Mouse (Mus musculus) layer of hippocampus, postnatal 14 days (tissue): Measurements from ENCODE around the gene Abcg2. TPM values are rescaled to one million over a fixed set of nuclear protein-coding genes. Genes with fewer than 3 reads are reported as not detected.
"Not testable (repeated sequence)": the region's sequence is repeated elsewhere in the genome, so short reads cannot be mapped to it uniquely, and the experiment has no call there.

Source experiments
- DNase-seq, 2 experiments: peaks; one replicate each; pipeline ENCODE4 v3.0.0; 2021 to 2022; ENCODE audit warnings: low spot score in 2 of 2, mixed read lengths in 1 of 2
- long read RNA-seq, 2 experiments: library from polyadenylated mRNA; stranded (forward); transcript quantifications; one replicate each; pipeline ENCODE4 v2.0.0; 2021
- total RNA-seq, 2 experiments: library from RNA; stranded (reverse); gene quantifications; 2 replicates each; pipeline ENCODE4 v1.2.3; 2021

Abcg2 gene
- total RNA-seq, result 10 to 100 TPM; 23.5 to 24.8 TPM
- long read RNA-seq, experiment 1, full-length matches to known transcripts, result 21 of 24 reads
- long read RNA-seq, experiment 1, partial matches to known transcripts, result 0 of 24 reads
- long read RNA-seq, experiment 1, other reads (novel, unspliced or antisense), result 3 of 24 reads
- long read RNA-seq, experiment 2, full-length matches to known transcripts, result 12 of 13 reads
- long read RNA-seq, experiment 2, partial matches to known transcripts, result 1 of 13 reads
- long read RNA-seq, experiment 2, other reads (novel, unspliced or antisense), result 0 of 13 reads

- not testable (repeated sequence) for DNase-seq
Measured at GRCm38 (mm10) chr6:58584223-58584622, at the start of gene Abcg2. Abcg2 (plus strand) TSS chr6:58584523.

- not testable (repeated sequence) for DNase-seq
Measured at GRCm38 (mm10) chr6:58540263-58540662, 44.1 kb upstream of the Abcg2 start.

GRCm38 (mm10) chr6:58542852-58543251, 41.5 kb upstream of the Abcg2 start:
- DNase-seq, result peak in 1 of 2 experiments; percentile 39

GRCm38 (mm10) chr6:58544971-58545370, 39.4 kb upstream of the Abcg2 start:
- peak in 1 of 2 experiments; percentile 13 for DNase-seq

- DNase-seq, result peak in 1 of 2 experiments; percentile 63
Measured at GRCm38 (mm10) chr6:58546050-58546449, 38.3 kb upstream of the Abcg2 start.

GRCm38 (mm10) chr6:58546816-58547215, 37.5 kb upstream of the Abcg2 start:
- DNase-seq, result peak; percentile 57 to 79

- DNase-seq, result not testable (repeated sequence)
Measured at GRCm38 (mm10) chr6:58553812-58554211, 30.5 kb upstream of the Abcg2 start.

- not testable (repeated sequence) for DNase-seq
Measured at GRCm38 (mm10) chr6:58593987-58594844, 9.9 kb downstream of the Abcg2 start.

GRCm38 (mm10) chr6:58595639-58596293, 11.4 kb downstream of the Abcg2 start:
- not testable (repeated sequence) for DNase-seq

- peak in 1 of 2 experiments; percentile 16 for DNase-seq
Measured at GRCm38 (mm10) chr6:58596294-58596653, 12.0 kb downstream of the Abcg2 start.

- DNase-seq, result not testable (repeated sequence)
Measured at GRCm38 (mm10) chr6:58602119-58602518, 17.8 kb downstream of the Abcg2 start.

- DNase-seq, result not testable (repeated sequence)
Measured at GRCm38 (mm10) chr6:58602991-58603390, 18.7 kb downstream of the Abcg2 start.

GRCm38 (mm10) chr6:58603485-58604090, 19.3 kb downstream of the Abcg2 start:
- peak in 1 of 2 experiments; percentile 54 for DNase-seq

GRCm38 (mm10) chr6:58606642-58607041, 22.3 kb downstream of the Abcg2 start:
- no peak for DNase-seq

- no peak for DNase-seq
Measured at GRCm38 (mm10) chr6:58608422-58608821, 24.1 kb downstream of the Abcg2 start.

GRCm38 (mm10) chr6:58609919-58610759, 25.8 kb downstream of the Abcg2 start:
- no peak for DNase-seq

- DNase-seq, result no peak
Measured at GRCm38 (mm10) chr6:58610760-58611654, 26.7 kb downstream of the Abcg2 start.

GRCm38 (mm10) chr6:58624126-58624525, 39.8 kb downstream of the Abcg2 start:
- no peak for DNase-seq

- no peak for DNase-seq
Measured at GRCm38 (mm10) chr6:58629238-58629637, 44.9 kb downstream of the Abcg2 start.
